Mouse (Mus musculus) forebrain, embryonic 12.5 days (tissue): Measurements from ENCODE around the gene Paip2b. TPM values are rescaled to one million over a fixed set of nuclear protein-coding genes. Genes with fewer than 3 reads are reported as not detected.

Experiments
- ATAC-seq: fragments of 200-750 bp; cut with Nextera tagmentation; 2 replicates; pipeline ENCODE4 v1.8.0; 2017; ENCODE audit warnings: moderate TSS enrichment; ENCODE audit not compliant: low FRiP score
- H3K27ac ChIP-seq: fragments of 300-500 bp; sonication (generic); 2 replicates; pipeline ENCODE4 v1.5.1; 2016; ENCODE audit warnings: mild to moderate bottlenecking
- H3K27me3 ChIP-seq: fragments of 300-500 bp; sonication (generic); 2 replicates; pipeline ENCODE4 v1.6.1; 2016; ENCODE audit warnings: mild to moderate bottlenecking
- H3K36me3 ChIP-seq: fragments of 300-500 bp; sonication (generic); replicated peaks from 2 replicates; pipeline ENCODE4 v1.6.1; 2016; ENCODE audit warnings: mild to moderate bottlenecking
- H3K4me1 ChIP-seq: fragments of 300-500 bp; sonication (generic); 2 replicates; pipeline ENCODE4 v1.6.1; 2016
- H3K4me2 ChIP-seq: fragments of 300-500 bp; sonication (generic); 2 replicates; pipeline ENCODE4 v1.6.1; 2016; ENCODE audit warnings: mild to moderate bottlenecking, moderate library complexity
- H3K4me3 ChIP-seq: fragments of 300-500 bp; sonication (generic); replicated peaks from 2 replicates; pipeline ENCODE4 v1.5.1; 2016; ENCODE audit warnings: mild to moderate bottlenecking
- H3K9ac ChIP-seq: fragments of 300-500 bp; sonication (generic); 2 replicates; pipeline ENCODE4 v1.6.1; 2016; ENCODE audit warnings: mild to moderate bottlenecking
- H3K9me3 ChIP-seq: fragments of 300-500 bp; sonication (generic); 2 replicates; pipeline ENCODE4 v1.6.1; 2016
- WGBS: fragments of 180-500 bp; shearing (Covaris S2); methylation state at CpG from one replicate; pipeline ENCODE4 v1.1.7; 2016; 5-methylcytosine and 5-hydroxymethylcytosine counted together
- polyA plus RNA-seq: library from polyadenylated mRNA; unstranded; fragments of >200 nt; fragmentation: Nextera tagmentation; extraction: Ambion mirVana; gene quantifications from 2 replicates; pipeline ENCODE4 v1.2.1, GENCODE M21; 2016

Paip2b gene
- polyA plus RNA-seq, 1 experiment from 2014 or later: 25.0 TPM

DNA sequence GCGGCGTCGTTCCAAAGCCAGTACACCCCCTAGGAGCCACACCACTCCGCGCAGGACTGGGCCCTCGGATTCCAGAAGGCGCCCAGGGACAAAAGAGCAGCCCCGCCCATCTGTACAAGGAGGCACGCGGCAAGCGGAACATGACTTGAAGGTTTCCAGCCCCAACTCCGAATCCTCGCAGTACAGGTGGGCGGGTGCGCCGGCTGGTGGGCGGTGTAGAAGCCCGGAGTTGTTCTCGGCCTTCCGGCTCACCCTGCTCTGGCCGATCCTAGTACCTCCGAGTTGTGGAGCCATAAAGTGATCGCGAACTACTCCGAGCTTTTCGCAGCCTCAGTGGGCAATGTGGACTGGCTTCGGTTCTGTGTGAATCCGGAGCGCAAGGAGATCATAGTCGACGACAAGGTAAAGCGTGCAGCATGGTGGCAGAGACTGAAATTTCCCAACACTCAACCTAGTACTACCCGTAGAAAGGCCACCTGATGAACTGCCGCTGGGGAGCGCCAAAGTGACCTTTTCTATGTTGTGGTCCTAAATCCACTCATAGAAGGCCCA lies 68.6 kb downstream of the Paip2b start:
- Histone ChIP-seq H3K4me1 (peaks cover 9% of the 10 kb centered on the region), H3K36me3 (peaks cover 3% of the 10 kb centered on the region; the same call in 1 of the 2 replicates), H3K4me3 (peak overlapping the region; percentile 29), H3K27me3 (peaks cover 66% of the 10 kb centered on the region), H3K4me2 (peak overlapping the region; percentile 55), H3K9me3 (no peaks in the 10 kb centered on the region), H3K9ac (no peak overlapping the region), H3K27ac (no peak overlapping the region)
- 0 out of 2 replicates have a peak, but pooled peaks have one; percentile 46 for ATAC-seq
- WGBS: under 1% methylated on average over 35 of the region's 35 CpGs

DNA sequence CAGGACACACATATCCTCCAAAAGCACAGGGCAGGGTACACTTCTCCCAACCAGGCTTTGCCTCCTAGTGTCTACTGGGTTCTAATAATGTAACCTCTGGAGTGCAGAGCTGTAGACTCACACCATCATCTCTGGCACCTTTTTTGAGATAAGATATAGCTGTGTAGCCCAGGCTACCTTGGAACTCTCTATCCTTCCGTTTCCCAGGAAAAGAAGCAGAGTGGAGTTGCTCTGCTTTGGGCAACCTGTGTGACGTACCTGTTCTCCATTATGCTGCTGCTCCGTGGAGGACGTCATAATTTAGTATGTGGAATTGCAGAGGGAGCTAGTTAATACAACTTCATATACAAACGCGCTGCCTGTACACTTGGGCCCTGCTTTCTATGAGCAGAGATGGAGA lies 69.2 kb downstream of the Paip2b start, which contains the start of gene Ankrd53:
Gene Ankrd53 (plus strand): TSS at position 301 of the 400 bp plus-strand sequence.
- Histone ChIP-seq H3K4me3 (peak within 1 kb of the TSS; percentile 29), H3K27ac (no peak within 1 kb of the TSS), H3K27me3 (peaks cover 72% of the 10 kb centered on the region), H3K4me2 (peak within 1 kb of the TSS; percentile 55), H3K36me3 (no peaks in the 10 kb centered on the region), H3K4me1 (peaks cover 9% of the 10 kb centered on the region), H3K9ac (no peak within 1 kb of the TSS), H3K9me3 (no peaks in the 10 kb centered on the region)
- WGBS: 18% methylated on average over 6 of the region's 6 CpGs
- ATAC-seq: no peak

DNA sequence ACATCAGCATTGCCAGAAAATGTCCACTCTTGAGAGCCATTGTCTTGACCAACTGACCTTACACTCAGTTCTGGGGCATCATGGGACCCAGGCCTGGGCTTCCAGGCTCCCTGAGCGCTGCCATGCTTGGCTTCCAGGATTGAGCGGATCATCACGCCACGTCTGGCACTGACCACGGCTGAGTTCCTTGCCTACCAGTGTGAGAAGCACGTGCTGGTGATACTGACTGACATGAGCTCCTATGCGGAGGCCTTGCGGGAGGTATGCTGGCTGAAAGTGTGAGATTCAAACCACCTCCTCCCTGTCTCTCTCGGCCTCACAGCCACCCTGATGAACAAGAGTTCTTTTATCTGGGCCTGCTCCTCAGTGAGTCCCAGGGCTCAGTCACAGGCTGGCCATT lies 75.5 kb downstream of the Paip2b start:
- Histone ChIP-seq H3K9ac (no peak overlapping the region), H3K36me3 (no peaks in the 10 kb centered on the region), H3K9me3 (no peaks in the 10 kb centered on the region), H3K4me1 (no peaks in the 10 kb centered on the region), H3K27ac (no peak overlapping the region), H3K4me3 (no peak overlapping the region), H3K4me2 (no peak overlapping the region), H3K27me3 (peaks cover 89% of the 10 kb centered on the region)
- no peak for ATAC-seq
- 74% methylated on average over 9 of the region's 9 CpGs for WGBS

Other genes with a start within 250 kb of the Paip2b start
- not detected in 2 replicates for gene Clec4f, start 175.6 kb downstream of the Paip2b start, polyA plus RNA-seq
- not detected in 2 replicates for gene Cd207, start 153.9 kb downstream of the Paip2b start, polyA plus RNA-seq
- gene Vax2, start 120.5 kb downstream of the Paip2b start, polyA plus RNA-seq: 0.63 and 1.3 TPM in 2 replicates
- gene Atp6v1b1, start 88.8 kb downstream of the Paip2b start, polyA plus RNA-seq: 0.12 TPM in 1 of 2 replicates, not detected in the other
- gene Ankrd53, start 69.1 kb downstream of the Paip2b start, polyA plus RNA-seq: 0.15 and 0.23 TPM in 2 replicates
- gene Tex261, start 55.9 kb downstream of the Paip2b start, polyA plus RNA-seq: 61.6 and 72.0 TPM in 2 replicates
- 49.4 and 49.9 TPM in 2 replicates for gene Nagk, start 36.8 kb downstream of the Paip2b start, polyA plus RNA-seq
- gene Zfp638, start 35.4 kb upstream of the Paip2b start, polyA plus RNA-seq: 109 and 113 TPM in 2 replicates
- 3.7 and 4.3 TPM in 2 replicates for gene Dysf, start 176.8 kb upstream of the Paip2b start, polyA plus RNA-seq